Mouse (Mus musculus) C2C12 (cell line): Measurements from ENCODE around the gene Kdm2a.

Experiments
- CEBPB ChIP-seq: IDR thresholded peaks from one replicate; pipeline ENCODE4 v1.6.1; 2011; ENCODE audit warnings: low read depth, mild to moderate bottlenecking, control low read depth, moderate library complexity
- CTCF ChIP-seq: IDR thresholded peaks from one replicate; pipeline ENCODE4 v1.5.1; 2011; ENCODE audit not compliant: control insufficient read depth, insufficient read depth, insufficient read length

DNA sequence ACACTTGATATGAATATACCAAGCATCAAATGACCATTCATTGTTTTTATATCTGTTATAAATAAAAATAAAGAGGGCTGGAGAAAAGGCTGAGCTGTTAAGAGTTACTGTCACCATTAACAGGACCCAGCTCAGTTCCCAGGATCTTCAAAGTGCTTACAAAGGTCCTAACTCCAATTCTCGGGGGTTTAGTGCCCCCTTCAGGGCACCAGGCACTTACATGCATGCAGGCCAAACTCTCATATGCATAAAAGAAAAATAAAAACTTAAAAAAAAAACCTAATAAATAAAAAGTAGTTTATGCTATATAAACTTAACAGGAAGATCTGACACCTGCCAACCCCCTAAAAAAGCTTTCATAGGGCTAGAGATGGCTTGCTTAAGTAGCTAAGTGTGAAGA lies 13.8 kb downstream of the Kdm2a start:
- TF ChIP-seq CTCF (no peak), CEBPB (no peak)
